Mouse (Mus musculus) forebrain, embryonic 13.5 days (tissue): ENCODE data around the gene Trmt61a. TPM values are rescaled to one million over a fixed set of nuclear protein-coding genes. Genes with fewer than 3 reads are reported as not detected.

ENCODE experiments used
- ATAC-seq: fragments of 200-750 bp; cut with Nextera tagmentation; 2 replicates; pipeline ENCODE4 v1.8.0; 2017
- H3K27ac ChIP-seq: fragments of 300-500 bp; sonication (generic); 2 replicates; pipeline ENCODE4 v1.5.1; 2015; ENCODE audit warnings: inconsistent platforms, mild to moderate bottlenecking, moderate library complexity
- H3K27me3 ChIP-seq: fragments of 300-500 bp; sonication (generic); 2 replicates; pipeline ENCODE4 v1.6.1; 2015; ENCODE audit warnings: mild to moderate bottlenecking, inconsistent platforms
- H3K36me3 ChIP-seq: fragments of 300-500 bp; sonication (generic); 2 replicates; pipeline ENCODE4 v1.6.1; 2015; ENCODE audit warnings: mild to moderate bottlenecking, inconsistent platforms; ENCODE audit not compliant: poor library complexity, severe bottlenecking
- H3K4me1 ChIP-seq: fragments of 300-500 bp; sonication (generic); 2 replicates; pipeline ENCODE4 v1.6.1; 2015; ENCODE audit warnings: inconsistent platforms
- H3K4me2 ChIP-seq: fragments of 300-500 bp; sonication (generic); 2 replicates; pipeline ENCODE4 v1.6.1; 2015; ENCODE audit warnings: inconsistent platforms, mild to moderate bottlenecking, moderate library complexity
- H3K4me3 ChIP-seq: fragments of 300-500 bp; sonication (generic); 2 replicates; pipeline ENCODE4 v1.5.1; 2015; ENCODE audit warnings: mild to moderate bottlenecking, inconsistent platforms
- H3K9ac ChIP-seq: fragments of 300-500 bp; sonication (generic); 2 replicates; pipeline ENCODE4 v1.6.1; 2015; ENCODE audit warnings: mild to moderate bottlenecking, inconsistent platforms
- H3K9me3 ChIP-seq: fragments of 300-500 bp; sonication (generic); replicated peaks from 2 replicates; pipeline ENCODE4 v1.6.1; 2016; ENCODE audit warnings: inconsistent platforms
- WGBS: fragments of 180-500 bp; shearing (Covaris S2); methylation state at CpG from one replicate; pipeline ENCODE4 v1.1.7; 2015; 5-methylcytosine and 5-hydroxymethylcytosine counted together
- polyA plus RNA-seq: library from polyadenylated mRNA; unstranded; fragments of >200 nt; fragmentation: Nextera tagmentation; extraction: Ambion mirVana; gene quantifications from 2 replicates; pipeline ENCODE4 v1.2.1, GENCODE M21; 2015

Gene Trmt61a
- polyA plus RNA-seq, 1 experiment from 2014 or later, result 10.7 TPM

DNA sequence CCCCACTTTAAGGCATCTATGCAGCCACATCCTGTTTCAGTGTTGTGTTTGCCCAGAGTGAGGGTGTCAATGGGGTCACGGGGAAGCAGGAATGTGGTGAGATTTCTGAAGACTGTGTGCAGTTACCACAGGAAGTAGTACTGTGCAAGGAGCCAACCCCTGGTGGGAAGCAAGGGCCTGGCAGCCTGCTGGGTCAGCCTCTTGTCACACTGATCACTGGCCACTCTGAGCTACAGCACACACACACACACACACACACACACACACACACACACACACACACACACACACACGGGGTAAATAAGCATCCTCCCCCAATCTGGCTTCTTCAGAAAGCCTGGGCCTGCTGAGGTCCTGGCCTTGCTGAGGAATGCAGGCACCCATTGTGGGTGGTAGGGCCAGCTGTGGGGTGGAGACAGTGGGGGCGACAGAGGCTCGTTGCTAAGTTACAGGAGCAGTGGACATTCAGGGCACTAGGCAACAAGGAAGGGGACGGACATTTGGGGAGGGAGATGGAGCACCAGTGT is 13.5 kb downstream of the Trmt61a start:
- WGBS, result 4% methylated on average over 5 of the region's 5 CpGs
- Histone ChIP-seq H3K9me3 (no peaks in the 10 kb centered on the region), H3K27me3 (no peaks in the 10 kb centered on the region), H3K36me3 (no peaks in the 10 kb centered on the region), H3K9ac (peak overlapping the region; percentile 38), H3K4me1 (peaks cover 90% of the 10 kb centered on the region), H3K4me3 (no peak overlapping the region), H3K4me2 (no peak overlapping the region), H3K27ac (peak overlapping the region; percentile 99)
- no peak for ATAC-seq

DNA sequence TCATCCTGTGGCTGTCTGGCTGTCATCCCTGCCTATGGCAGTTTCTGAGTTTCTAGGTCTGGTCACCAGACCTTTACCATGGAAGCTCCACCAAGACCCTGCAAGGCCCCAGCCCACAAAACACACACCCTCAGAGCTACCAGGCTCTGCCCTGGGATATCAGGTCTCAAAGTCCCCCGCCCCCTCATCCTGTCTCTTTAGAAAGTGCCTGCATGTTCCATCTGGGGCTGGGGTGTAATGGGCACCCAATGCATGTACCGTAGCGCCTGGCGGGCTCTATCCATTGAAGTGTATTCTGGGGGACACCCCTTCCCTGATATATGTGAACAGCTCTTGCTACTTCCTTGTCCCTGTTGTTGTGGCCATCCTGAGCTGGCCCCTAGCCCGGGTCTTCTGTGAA is 15.0 kb downstream of the Trmt61a start:
- peak overlapping the region; percentile 48 for H3K9ac ChIP-seq
- no peak overlapping the region for H3K4me3 ChIP-seq
- 60% methylated on average over 5 of the region's 5 CpGs for WGBS
- peak overlapping the region; percentile 99 for H3K27ac ChIP-seq
- peaks cover 75% of the 10 kb centered on the region for H3K4me1 ChIP-seq
- H3K27me3 ChIP-seq, result no peaks in the 10 kb centered on the region
- no peak for ATAC-seq
- no peaks in the 10 kb centered on the region for H3K36me3 ChIP-seq
- H3K9me3 ChIP-seq, result no peaks in the 10 kb centered on the region
- peak overlapping the region; percentile 43 for H3K4me2 ChIP-seq

DNA sequence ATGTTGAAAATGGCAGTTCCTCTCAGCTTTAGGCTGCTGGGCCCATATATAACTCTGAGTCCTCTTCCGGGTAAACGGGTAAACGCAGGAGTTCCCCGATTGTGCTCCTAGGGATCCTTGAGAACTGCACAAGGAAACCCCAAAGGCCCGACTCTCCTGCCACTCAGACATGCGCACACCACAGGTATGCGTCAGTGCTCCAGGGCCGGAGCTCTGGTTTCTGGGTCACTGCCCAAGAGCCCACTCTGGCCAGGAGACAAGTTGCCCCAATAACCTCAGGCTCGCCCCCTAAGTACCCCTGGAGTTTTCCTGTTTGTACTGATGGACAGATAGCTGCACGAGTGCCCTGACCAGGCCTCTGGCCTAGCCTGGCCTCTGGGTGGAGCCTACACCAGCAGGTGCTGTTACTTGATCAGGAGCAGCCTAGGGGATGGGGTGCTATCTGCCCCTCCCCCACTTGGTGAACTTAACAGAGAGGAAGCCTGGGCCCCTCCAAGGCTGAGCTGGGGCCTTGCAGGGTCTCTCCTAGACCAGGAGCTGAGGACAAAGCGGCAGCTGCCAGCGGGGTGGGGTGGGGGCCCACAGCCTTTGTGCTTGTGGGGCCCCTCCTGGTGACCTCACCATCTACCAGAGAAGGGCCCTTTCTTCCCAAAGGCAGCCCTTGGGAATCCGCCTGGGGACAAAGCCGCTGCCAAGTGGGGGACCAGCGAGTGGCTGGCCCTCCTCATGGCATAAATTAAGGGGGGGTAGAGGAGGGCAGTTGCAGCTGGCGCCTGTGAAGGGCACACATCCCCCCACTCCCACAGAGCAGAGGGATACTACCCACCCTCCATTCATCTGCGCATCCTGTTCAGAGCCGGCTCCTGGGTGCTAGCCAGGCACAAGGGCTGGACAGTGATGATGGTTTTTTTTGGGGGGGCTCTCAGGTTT is 15.7 kb downstream of the Trmt61a start:
- peak overlapping the region; percentile 56 for H3K9ac ChIP-seq
- H3K4me2 ChIP-seq, result peak overlapping the region; percentile 43
- no peaks in the 10 kb centered on the region for H3K9me3 ChIP-seq
- WGBS, result 5% methylated on average over 18 of the region's 18 CpGs
- H3K4me3 ChIP-seq, result 0 out of 2 replicates have a peak overlapping the region, but pooled peaks have one; percentile 9
- H3K27me3 ChIP-seq, result no peaks in the 10 kb centered on the region
- no peaks in the 10 kb centered on the region for H3K36me3 ChIP-seq
- peak overlapping the region; percentile 99 for H3K27ac ChIP-seq
- peaks cover 70% of the 10 kb centered on the region for H3K4me1 ChIP-seq
- ATAC-seq, result peak; percentile 88

DNA sequence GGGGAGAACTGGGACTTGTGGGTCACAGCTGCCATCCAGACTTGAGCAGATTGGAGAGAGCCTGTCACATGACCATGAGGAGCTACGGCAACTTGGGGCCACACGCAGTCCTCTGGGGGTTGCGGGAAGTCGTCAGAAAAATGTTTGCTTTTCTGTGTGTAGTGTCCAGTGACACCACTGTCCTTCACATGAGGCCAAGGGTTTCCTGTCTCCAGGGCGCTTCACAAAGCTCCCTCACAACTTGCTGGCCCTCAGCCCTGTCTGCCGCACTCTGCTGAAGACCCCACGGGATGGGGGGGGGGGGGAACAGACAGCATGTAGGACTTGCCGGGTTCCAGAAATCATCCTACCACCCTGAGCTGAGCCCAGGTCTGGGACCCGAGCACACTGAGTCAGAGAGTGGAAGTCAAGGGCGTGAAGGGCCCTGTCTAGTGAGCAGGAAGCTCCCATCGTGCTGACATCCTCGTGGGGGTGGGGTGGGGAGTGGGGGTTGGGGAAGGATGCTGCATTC is 16.4 kb downstream of the Trmt61a start:
- Histone ChIP-seq H3K36me3 (no peaks in the 10 kb centered on the region), H3K27me3 (no peaks in the 10 kb centered on the region), H3K9ac (peak overlapping the region; percentile 56), H3K4me3 (peak overlapping the region; percentile 9; the same call in 1 of the 2 replicates), H3K4me1 (peaks cover 69% of the 10 kb centered on the region), H3K27ac (peak overlapping the region; percentile 99), H3K9me3 (no peaks in the 10 kb centered on the region), H3K4me2 (peak overlapping the region; percentile 43)
- under 1% methylated on average over 12 of the region's 12 CpGs for WGBS
- peak; percentile 25 for ATAC-seq

DNA sequence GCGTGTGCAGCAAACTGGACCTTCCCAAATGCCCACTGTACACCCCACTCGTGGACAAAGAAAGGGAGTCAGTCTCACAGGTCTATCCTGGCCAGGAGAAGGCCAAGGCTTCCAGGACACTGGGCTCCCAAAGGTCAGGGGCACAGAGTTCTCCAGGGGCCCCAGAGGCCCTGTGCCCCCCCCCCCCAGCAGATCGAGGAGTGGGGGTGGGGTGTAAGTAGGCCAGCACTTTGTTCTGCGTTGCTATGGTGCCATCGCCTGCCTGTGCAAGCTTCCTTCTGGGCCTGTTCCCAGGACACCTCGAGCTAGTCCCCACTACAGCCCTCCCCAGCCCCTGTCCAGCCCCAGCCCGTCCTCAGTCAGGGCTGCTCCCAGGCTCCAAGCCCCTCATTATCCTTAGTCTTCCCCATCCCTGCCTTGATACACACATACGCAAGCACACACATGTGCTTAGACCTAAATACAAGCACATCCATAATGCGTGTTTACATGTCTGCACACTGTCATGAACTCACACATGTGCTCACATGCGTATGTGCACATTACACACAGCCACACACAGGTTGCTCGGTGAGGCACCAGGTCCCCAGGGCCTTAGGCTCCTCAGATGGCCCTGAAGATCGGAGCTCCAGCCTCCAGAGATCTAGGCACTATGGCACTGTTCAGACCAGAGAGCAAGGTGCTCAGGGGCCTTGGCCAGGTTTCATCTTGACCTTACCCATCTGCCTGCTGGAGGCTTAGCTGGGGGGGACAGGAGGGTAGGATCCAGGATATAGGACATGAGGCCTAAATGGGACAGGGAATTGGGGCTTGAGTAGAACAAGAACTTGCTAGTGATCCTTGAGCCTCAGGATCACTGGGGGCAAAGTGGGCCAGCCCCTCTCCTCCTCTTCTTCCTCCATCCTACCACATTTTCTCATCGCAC is 17.2 kb downstream of the Trmt61a start:
- Histone ChIP-seq H3K4me3 (0 out of 2 replicates have a peak overlapping the region, but pooled peaks have one; percentile 9), H3K9me3 (no peaks in the 10 kb centered on the region), H3K27ac (peak overlapping the region; percentile 99), H3K27me3 (no peaks in the 10 kb centered on the region), H3K4me2 (peak overlapping the region; percentile 43), H3K36me3 (no peaks in the 10 kb centered on the region), H3K9ac (peak overlapping the region; percentile 56), H3K4me1 (peaks cover 61% of the 10 kb centered on the region)
- WGBS, result 28% methylated on average over 13 of the region's 13 CpGs
- ATAC-seq, result peak; percentile 56

DNA sequence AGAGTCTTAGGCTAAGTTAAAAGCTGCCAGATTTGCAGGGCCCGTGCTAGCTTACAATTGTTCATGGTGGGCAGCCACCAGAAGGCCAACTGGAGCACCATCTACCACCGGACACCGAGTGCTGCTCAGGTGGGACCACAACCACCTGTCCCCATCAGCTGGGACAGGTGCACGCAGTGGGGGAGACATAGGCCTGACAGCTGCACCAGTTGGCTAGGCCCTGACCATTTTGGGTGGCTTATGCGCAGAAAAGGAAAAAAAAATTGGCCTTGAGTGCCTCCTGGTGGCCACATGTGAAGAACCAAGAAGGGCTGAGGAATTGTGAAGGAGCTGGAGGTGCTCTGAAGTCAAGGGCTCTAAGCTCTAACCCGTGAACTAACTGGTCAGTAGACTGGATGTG is 18.3 kb downstream of the Trmt61a start:
- H3K27ac ChIP-seq, result peak overlapping the region; percentile 99
- no peaks in the 10 kb centered on the region for H3K36me3 ChIP-seq
- H3K4me1 ChIP-seq, result peaks cover 51% of the 10 kb centered on the region
- no peak overlapping the region for H3K9ac ChIP-seq
- no peak overlapping the region for H3K4me3 ChIP-seq
- H3K27me3 ChIP-seq, result no peaks in the 10 kb centered on the region
- 19% methylated on average over 6 of the region's 6 CpGs for WGBS
- no peaks in the 10 kb centered on the region for H3K9me3 ChIP-seq
- no peak overlapping the region for H3K4me2 ChIP-seq
- ATAC-seq, result no peak

DNA sequence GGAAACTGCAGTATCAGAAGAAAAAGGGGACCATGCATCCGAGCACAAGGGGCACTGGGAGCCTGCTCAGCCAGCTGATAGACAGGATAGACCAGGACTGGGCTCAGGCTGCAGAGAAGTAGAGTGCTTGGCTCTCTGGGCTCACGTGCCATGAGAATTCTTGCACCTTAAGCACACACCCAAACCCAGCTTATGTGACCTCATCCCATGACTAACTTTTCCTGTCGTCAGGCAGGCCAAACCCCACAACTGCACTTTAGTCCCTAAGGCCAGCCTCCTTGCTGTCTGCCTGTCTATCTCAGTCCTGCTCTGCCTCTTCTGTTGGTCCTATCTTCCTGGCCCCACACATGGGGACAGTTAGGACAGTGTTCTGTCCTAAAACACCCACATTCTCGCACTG is 19.8 kb downstream of the Trmt61a start:
- Histone ChIP-seq H3K27ac (no peak overlapping the region; the same call in 1 of the 2 replicates), H3K9ac (no peak overlapping the region; the same call in 1 of the 2 replicates), H3K4me2 (no peak overlapping the region), H3K4me3 (no peak overlapping the region), H3K9me3 (no peaks in the 10 kb centered on the region), H3K36me3 (no peaks in the 10 kb centered on the region), H3K4me1 (peaks cover 36% of the 10 kb centered on the region), H3K27me3 (no peaks in the 10 kb centered on the region)
- WGBS, result 63% methylated on average over 4 of the region's 4 CpGs
- no peak for ATAC-seq

DNA sequence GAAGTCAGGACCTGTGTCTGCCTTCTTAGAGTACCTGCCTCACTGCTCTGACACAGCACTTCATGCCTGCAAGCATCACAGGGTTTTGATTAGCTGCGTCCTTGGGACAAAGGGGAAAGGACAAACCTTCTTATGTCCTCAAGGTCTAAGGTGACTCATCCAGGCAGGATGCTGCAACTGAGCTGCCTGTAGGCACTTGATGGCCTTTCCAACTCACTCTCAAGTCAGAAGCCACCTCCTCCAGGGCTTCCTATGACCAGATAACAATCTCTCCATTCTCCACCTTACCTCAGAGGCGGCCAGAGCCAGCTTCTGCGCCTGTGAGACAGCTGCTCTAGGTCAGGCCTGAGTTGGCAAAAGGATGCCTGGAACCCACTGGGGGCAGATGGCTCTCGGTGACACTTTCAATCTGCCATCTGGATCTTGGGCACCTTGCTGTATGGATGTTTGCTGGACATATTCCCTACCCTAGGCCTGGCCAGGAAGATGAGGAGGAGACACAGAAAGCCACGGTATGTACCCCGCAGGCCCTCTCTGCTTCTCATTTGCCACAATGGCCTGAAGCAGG is 20.5 kb downstream of the Trmt61a start:
- H3K27me3 ChIP-seq, result no peaks in the 10 kb centered on the region
- H3K4me2 ChIP-seq, result no peak overlapping the region
- ATAC-seq, result no peak
- H3K9ac ChIP-seq, result no peak overlapping the region
- no peaks in the 10 kb centered on the region for H3K9me3 ChIP-seq
- H3K4me3 ChIP-seq, result no peak overlapping the region
- H3K36me3 ChIP-seq, result no peaks in the 10 kb centered on the region
- no peak overlapping the region for H3K27ac ChIP-seq
- WGBS, result 88% methylated on average over 6 of the region's 6 CpGs
- H3K4me1 ChIP-seq, result peaks cover 29% of the 10 kb centered on the region

DNA sequence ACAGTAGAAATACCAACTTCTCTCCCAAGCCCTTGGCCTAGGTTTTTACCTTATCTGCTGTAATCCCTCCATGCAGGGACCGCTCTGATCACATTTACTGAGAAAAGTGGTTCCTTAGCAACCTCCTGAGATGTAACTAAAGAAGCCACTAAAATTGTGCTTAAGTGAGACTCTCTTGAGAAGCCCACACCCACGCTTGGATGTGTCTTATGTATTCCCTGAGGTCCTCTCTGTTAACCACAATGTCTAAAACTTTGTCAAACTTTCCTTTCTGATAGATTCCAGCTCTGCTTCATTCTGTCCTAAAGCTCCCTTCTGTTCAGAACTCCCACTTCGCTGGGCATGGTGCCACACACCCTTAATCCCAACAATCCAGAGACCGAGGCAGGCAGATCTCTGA is 21.6 kb downstream of the Trmt61a start:
- no peak overlapping the region for H3K4me2 ChIP-seq
- H3K27me3 ChIP-seq, result no peaks in the 10 kb centered on the region
- no peak overlapping the region for H3K9ac ChIP-seq
- WGBS, result 84% methylated on average over 4 of the region's 4 CpGs
- no peak for ATAC-seq
- H3K36me3 ChIP-seq, result no peaks in the 10 kb centered on the region
- H3K4me1 ChIP-seq, result peaks cover 21% of the 10 kb centered on the region
- H3K27ac ChIP-seq, result no peak overlapping the region
- H3K4me3 ChIP-seq, result no peak overlapping the region
- H3K9me3 ChIP-seq, result no peaks in the 10 kb centered on the region

DNA sequence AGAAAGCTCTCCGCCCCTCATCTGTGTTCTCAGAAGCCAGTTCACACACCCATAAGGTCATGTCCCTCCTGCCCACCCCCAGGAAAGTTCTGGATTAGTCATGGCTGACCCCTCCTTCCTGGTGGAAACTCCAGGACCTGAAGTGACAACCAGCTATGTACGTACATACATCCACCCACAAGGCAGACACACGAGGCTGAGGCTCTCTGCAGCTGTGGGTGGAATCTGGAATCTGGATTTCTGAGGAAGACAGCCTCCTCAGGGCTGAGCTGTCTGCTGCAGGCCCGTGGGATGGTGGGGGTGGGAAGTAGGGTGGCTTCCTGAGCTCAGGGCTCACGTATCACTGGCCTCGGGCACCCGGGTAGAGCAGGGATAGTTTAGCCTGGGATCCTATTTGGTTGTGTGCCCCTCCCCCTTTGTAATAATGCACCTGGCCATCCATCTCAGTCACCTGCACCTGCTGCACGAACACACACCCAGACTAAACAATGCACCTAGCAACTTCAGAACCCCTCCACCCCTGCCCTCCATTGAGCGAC is 23.1 kb downstream of the Trmt61a start:
- 82% methylated on average over 9 of the region's 9 CpGs for WGBS
- Histone ChIP-seq H3K4me3 (no peak overlapping the region), H3K4me1 (peaks cover 10% of the 10 kb centered on the region), H3K4me2 (no peak overlapping the region), H3K9me3 (no peaks in the 10 kb centered on the region), H3K36me3 (peaks cover 5% of the 10 kb centered on the region; the same call in 1 of the 2 replicates), H3K9ac (no peak overlapping the region), H3K27ac (no peak overlapping the region), H3K27me3 (no peaks in the 10 kb centered on the region)
- no peak for ATAC-seq

DNA sequence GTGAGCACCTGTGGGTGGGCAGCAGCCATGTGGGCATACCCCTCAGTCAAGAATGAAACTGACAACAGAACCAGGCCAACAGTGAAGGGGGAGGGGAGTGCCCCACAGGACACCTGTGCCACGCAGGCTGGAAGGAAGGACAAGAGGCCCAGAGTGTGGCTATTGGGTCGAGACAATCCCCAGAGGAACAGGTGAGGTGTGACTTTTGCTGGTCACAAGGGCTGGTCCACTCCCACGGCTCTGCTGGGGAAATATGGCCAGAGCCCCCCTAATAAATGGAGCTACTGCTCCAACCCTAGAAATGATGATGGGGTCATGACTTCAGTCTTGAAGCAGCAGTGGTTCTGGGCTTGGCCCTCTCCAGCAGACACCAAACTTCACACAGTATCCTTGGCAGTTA is 25.4 kb downstream of the Trmt61a start:
- Histone ChIP-seq H3K4me3 (no peak overlapping the region), H3K36me3 (peaks cover 26% of the 10 kb centered on the region), H3K4me2 (no peak overlapping the region), H3K27me3 (no peaks in the 10 kb centered on the region), H3K27ac (no peak overlapping the region), H3K9ac (no peak overlapping the region), H3K4me1 (peaks cover 7% of the 10 kb centered on the region), H3K9me3 (no peaks in the 10 kb centered on the region)
- 93% methylated on average over 3 of the region's 3 CpGs for WGBS
- no peak for ATAC-seq
